Mouse (Mus musculus) heart, postnatal 10 days (tissue): Measurements from ENCODE around the gene Adarb1. TPM values are rescaled to one million over a fixed set of nuclear protein-coding genes. Genes with fewer than 3 reads are reported as not detected.

Experiments
- DNase-seq, 2 experiments: peaks; one replicate each; pipeline ENCODE4 v3.0.0; 2021
- intact Hi-C: fragments of 180-260 bp; cut with DNase I; formaldehyde crosslinking; loops from one replicate; pipeline ENCODE4 v1.15.1; 2025
- total RNA-seq, 2 experiments: library from RNA; stranded (reverse); gene quantifications; 2 replicates each; pipeline ENCODE4 v1.2.3; 2021

Adarb1 gene
- total RNA-seq, 2 experiments from 2014 or later: 19.4 to 27.4 TPM

- no peak for DNase-seq
- intact Hi-C loops: no loop called here
Observed at GRCm38 (mm10) chr10:77391072-77391471, 27.0 kb downstream of the Adarb1 start.

GRCm38 (mm10) chr10:77387558-77387957 lies 30.5 kb downstream of the Adarb1 start:
- intact Hi-C loops: no loop called here

GRCm38 (mm10) chr10:77385731-77386130 lies 32.3 kb downstream of the Adarb1 start:
- intact Hi-C loops: no loop called here
- no peak for DNase-seq

More at GRCm38 (mm10) chr10:77387558-77387957, 30.5 kb downstream of the Adarb1 start:
- no peak for DNase-seq

GRCm38 (mm10) chr10:77383045-77383444 lies 35.0 kb downstream of the Adarb1 start:
- intact Hi-C loops: no loop called here
- DNase-seq: no peak

GRCm38 (mm10) chr10:77381191-77381590 lies 36.9 kb downstream of the Adarb1 start:
- DNase-seq: no peak
- intact Hi-C loops: no loop called here

GRCm38 (mm10) chr10:77380716-77381115 lies 37.4 kb downstream of the Adarb1 start:
- peak; percentile 24 to 41 for DNase-seq
- intact Hi-C loops: no loop called here

GRCm38 (mm10) chr10:77379199-77379598 lies 38.9 kb downstream of the Adarb1 start:
- intact Hi-C loops: no loop called here

GRCm38 (mm10) chr10:77376056-77376455 lies 42.0 kb downstream of the Adarb1 start:
- intact Hi-C loops: no loop called here
- no peak for DNase-seq

More at GRCm38 (mm10) chr10:77379199-77379598, 38.9 kb downstream of the Adarb1 start:
- DNase-seq: no peak

GRCm38 (mm10) chr10:77374948-77375347 lies 43.1 kb downstream of the Adarb1 start:
- DNase-seq: no peak
- intact Hi-C loops: no loop called here

GRCm38 (mm10) chr10:77374407-77374806 lies 43.7 kb downstream of the Adarb1 start:
- intact Hi-C loops: no loop called here
- DNase-seq: no peak

- intact Hi-C loops: no loop called here
- DNase-seq: no peak
Observed at GRCm38 (mm10) chr10:77370129-77370528, 47.9 kb downstream of the Adarb1 start.

- intact Hi-C loops: no loop called here
- no peak for DNase-seq
Observed at GRCm38 (mm10) chr10:77367973-77368372, 50.1 kb downstream of the Adarb1 start.

- intact Hi-C loops: no loop called here
- no peak for DNase-seq
Observed at GRCm38 (mm10) chr10:77366959-77367358, 51.1 kb downstream of the Adarb1 start.

- no peak for DNase-seq
- intact Hi-C loops: no loop called here
Observed at GRCm38 (mm10) chr10:77365212-77365611, 52.9 kb downstream of the Adarb1 start.

GRCm38 (mm10) chr10:77360486-77360885 lies 57.6 kb downstream of the Adarb1 start:
- DNase-seq: peak; percentile 65 to 67
- intact Hi-C loops: no loop called here

- intact Hi-C loops: loop anchor here (1.0 kb wide), 1 partner anchor 151 kb away; no protein-coding TSS in a partner anchor
- DNase-seq: peak in 1 of 2 experiments; percentile 18
Observed at GRCm38 (mm10) chr10:77357957-77358356, 60.1 kb downstream of the Adarb1 start.

GRCm38 (mm10) chr10:77353031-77353745 lies 64.9 kb downstream of the Adarb1 start:
- intact Hi-C loops: loop anchor here (1.0 to 5.0 kb wide), 4 partner anchors 70 to 271 kb away; no protein-coding TSS in a partner anchor
- DNase-seq: peak; percentile 87 to 88

GRCm38 (mm10) chr10:77342842-77343241 lies 75.2 kb downstream of the Adarb1 start:
- intact Hi-C loops: no loop called here
- peak; percentile 78 to 83 for DNase-seq

GRCm38 (mm10) chr10:77341711-77342110 lies 76.4 kb downstream of the Adarb1 start:
- intact Hi-C loops: no loop called here
- DNase-seq: no peak

GRCm38 (mm10) chr10:77341059-77341458 lies 77.0 kb downstream of the Adarb1 start:
- intact Hi-C loops: no loop called here
- DNase-seq: no peak

GRCm38 (mm10) chr10:77339871-77340341 lies 78.2 kb downstream of the Adarb1 start:
- DNase-seq: peak; percentile 32 to 50
- intact Hi-C loops: no loop called here

- intact Hi-C loops: no loop called here
- no peak for DNase-seq
Observed at GRCm38 (mm10) chr10:77333518-77333917, 84.6 kb downstream of the Adarb1 start.
